Mouse (Mus musculus) urinary bladder, postnatal 36 days (tissue): ENCODE measurements at regions not wholly inside any gene's neighbourhood (a gene's known extent, or its start where the extent isn't known, plus 50 kb on each side); places are given as distances from the start of the nearest gene placed in this dataset.

Source experiments
- DNase-seq, 2 experiments: peaks; one replicate each; pipeline ENCODE4 v3.0.0; 2022; ENCODE audit warnings: low spot score in 2 of 2, mixed read lengths in 1 of 2

DNA sequence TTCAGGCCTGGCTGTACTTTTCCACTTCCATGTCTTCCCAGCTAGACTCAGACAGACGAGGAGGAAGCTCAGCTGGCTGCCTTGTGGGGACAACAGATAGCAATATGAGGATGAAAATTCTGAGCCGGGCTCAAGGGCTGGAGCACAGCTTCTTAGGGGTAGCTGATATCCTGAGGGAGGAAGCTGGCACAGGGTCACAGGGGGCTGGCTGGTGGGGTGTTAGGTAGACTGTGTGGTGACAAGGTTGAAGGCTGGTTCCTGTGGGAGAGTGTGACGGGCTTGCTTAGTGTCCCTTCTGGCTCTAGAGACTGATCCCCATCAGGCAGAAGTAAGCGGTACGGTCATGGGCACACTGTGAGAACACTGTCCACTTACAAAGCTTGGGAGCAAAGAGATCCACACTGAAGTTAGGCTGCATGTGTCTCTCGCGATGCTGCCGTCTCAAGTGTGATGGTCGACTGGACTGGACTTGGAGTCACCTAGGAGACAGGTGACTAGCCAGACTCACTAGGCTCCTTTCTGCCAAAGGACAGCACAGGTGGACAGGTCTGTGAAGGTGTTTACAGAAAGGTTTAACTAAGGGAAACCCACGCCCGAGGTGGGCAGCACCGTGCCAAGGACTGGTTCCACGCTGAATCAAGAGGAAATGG, 111.1 kb upstream of the S1pr3 start:
- DNase-seq, result no peak

DNA sequence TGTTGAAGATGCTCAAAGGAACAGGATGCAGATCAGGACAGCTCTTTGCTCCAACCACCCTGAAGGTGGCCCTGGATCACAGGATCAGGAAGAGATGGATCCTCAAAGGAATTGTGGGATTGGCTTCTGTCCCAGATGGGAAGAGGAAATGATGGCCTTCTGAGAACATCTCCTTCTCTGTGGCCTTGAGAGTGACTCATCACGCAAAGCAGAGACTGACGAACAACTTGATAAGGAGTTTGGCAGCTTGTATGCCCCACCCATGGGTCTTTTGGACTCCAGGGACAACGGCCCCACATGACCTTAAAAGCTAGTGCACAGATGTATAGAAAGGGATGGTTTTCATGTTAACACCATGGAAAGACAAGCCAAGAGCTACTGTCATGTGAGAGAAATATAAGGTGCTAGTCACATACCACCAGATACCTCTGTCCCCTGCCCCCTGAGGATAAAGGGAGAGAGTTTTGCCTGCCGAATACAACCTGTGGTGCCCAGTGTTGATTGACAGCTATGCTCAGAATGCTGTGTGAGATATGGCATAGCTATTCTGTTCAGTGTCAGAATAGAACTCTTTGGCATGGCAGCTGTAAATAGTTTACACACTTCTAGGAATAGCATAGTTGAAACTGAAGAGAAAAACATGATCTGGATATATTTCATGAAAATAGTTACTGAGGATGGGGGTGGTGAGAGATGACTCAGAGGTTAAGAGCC, 109.2 kb upstream of the S1pr3 start:
- DNase-seq, result no peak

DNA sequence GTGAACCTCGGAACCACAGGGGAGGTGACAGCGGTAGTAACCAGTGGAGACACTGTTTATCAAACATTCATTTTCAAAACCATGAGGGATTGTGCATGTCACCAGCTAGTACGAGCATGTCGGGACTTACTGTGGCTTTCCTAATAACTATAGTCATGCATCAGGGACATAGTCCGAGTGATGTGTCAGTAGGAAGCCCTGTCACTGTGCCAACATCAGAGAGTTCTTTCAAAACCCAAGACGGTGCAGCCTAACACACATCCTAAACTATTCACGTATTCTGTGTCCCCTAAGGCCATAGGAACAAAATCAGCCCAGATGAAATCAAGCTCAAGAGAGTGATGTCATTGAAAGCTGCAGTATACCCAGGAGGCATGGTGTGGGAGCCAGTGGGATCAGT, 107.0 kb upstream of the S1pr3 start:
- DNase-seq, result no peak

DNA sequence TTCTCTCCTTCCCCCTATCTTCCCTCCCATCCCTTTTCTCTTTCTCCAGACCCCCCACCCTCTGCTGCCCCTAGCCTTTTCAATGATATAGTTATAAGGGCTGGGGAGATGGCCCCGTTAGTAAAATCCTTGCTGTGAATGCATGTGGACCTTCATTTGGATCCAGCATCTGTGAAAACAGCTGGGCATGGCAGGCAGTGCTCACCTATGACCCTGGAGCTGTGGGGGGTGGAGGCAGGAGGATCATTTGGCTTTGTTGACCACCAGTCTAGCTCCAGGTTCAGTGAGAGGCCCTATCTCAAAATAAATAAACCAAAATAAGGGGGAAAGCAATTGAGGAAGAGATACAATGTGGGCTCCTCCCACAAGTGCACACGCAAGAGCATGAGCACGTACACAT, 105.3 kb upstream of the S1pr3 start:
- no peak for DNase-seq

DNA sequence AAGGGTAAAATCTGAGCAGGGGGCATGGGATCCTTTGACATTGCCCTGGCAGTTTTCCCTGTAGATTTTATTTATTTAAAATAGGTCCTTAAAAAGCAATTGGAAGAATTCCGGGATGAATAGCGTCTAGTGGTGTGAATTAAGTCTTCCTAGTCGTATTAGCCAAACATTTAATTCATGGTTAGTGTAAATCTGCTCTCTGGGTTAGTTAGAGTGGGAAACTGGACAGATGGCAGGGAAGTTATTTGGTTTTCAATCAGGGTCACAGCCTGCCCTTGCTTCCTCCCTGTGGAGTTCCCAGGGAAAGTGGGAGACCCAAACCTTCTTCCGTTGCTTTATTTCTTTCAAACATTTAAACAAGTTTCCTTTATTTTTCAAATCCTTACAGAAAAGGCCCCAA, 103.8 kb upstream of the S1pr3 start:
- DNase-seq, result no peak

DNA sequence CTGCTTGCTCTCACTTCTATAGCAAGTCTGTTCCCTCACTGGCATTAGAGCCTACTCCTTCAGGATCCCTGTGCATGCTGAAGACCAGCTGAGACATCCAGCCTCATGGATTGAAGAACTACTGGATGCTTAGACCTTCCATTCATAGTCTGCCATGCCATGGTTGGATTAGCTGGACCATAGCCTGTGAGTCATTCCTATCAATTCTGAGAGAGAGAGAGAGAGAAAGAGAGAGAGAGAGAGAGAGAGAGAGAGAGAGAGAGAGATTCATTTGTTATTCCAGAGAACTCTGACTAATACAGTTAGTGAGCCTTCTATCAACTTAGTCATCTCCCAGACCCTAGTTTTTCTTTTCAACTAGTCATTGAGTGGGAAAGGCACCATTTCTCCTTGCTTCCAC, 99.0 kb upstream of the S1pr3 start:
- DNase-seq, result no peak

DNA sequence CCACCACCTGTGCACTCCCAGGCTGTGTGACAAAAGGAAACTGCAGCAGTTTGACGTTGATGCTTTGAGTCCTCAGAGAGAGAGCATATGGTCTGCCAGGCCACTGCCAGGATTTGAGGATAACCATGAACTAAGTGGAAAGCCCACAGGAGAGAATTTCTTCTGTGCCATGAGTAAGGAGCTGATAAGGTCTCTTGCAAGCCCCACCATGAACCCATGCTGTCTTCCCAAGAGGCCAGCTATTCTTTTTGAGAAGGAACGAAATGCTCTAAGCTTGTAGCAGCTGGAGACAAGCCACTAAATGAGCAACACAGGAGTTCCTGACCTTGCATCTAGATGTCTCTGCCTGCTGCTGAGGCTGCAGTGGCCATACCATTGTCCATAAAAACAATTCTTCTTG, 98.4 kb upstream of the S1pr3 start:
- no peak for DNase-seq

DNA sequence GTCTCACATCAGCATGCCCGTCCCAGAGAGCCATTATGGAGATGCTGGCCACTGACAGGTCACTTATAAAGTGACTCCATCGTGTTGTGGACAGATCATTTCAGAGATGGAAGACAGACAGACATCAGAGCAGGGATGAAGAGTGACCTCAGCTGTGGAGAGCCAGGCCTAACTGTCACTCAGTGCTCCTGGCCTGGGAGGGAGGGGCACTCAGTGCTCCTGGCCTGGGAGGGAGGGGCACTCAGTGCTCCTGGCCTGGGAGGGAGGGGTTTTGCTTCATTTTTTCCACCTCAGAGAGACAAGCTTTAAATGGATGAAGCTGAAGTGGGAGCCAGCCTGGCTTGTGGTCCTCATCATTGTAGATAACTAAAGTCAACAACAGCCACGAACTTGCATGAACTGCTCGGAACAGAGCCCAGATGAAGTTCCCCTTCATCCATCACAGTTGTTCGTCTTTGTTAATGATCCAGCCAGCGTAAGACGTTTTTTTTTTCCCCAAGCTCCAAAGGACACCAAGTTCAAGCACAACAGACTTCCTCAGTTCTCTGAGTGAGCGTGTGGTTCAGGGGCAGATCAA, 96.7 kb upstream of the S1pr3 start:
- DNase-seq, result no peak

DNA sequence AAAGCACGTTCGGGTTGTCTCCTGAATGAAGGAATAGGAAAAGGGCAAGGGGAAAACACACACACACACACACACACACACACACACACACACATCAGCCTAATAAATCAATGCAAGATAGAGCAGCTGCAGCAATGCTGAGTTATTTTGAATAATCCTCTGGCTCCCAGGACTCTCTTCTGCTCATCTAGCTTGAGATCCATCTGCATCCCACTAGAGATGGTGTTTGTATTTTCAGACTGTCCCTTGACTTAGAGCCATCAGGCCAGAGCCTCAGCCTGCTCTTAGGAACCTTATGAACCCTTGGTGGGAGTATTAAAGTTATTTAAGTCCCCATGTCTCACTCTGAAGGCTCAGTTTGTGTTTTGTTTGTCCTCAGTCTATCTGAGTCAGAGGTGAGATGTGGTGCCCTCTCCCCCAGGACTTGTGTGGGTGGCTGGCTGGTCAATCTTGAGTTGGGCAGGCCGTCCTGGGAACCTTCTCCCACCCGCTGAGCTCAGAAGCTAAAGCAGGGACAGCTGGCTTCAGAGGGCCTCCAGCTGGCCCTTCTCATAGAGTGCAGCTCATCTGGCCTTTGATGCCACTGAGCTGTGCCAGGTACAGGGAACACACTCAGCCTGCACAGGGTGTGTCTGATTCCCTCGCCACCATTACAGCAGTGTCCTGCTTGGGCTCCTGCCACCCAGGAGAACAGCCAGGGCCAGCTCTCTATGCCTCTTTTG, 95.1 kb upstream of the S1pr3 start:
- DNase-seq, result peak in 1 of 2 experiments; percentile 39

DNA sequence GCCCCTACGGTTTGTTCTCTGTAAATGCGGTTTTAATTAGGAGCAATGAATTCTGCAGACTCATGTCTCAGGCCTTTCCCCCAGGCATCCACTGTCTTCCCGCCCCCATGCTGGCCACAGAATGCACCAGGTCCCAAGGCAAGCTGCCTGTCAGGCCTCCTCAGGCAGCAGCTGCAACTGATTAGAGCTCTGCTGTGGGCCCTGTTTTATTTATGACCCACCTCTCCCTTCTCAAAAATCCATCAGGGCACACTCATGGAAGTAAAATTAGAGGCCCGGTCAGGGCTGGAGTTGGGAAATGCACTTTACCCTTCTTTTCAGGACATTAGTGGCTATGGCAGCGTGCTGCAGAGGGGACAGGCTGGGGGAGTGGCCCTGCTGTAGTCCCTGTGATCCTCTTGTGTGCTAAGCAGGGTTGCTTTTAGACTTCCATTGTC, 93.9 kb upstream of the S1pr3 start:
- peak in 1 of 2 experiments; percentile 65 for DNase-seq

DNA sequence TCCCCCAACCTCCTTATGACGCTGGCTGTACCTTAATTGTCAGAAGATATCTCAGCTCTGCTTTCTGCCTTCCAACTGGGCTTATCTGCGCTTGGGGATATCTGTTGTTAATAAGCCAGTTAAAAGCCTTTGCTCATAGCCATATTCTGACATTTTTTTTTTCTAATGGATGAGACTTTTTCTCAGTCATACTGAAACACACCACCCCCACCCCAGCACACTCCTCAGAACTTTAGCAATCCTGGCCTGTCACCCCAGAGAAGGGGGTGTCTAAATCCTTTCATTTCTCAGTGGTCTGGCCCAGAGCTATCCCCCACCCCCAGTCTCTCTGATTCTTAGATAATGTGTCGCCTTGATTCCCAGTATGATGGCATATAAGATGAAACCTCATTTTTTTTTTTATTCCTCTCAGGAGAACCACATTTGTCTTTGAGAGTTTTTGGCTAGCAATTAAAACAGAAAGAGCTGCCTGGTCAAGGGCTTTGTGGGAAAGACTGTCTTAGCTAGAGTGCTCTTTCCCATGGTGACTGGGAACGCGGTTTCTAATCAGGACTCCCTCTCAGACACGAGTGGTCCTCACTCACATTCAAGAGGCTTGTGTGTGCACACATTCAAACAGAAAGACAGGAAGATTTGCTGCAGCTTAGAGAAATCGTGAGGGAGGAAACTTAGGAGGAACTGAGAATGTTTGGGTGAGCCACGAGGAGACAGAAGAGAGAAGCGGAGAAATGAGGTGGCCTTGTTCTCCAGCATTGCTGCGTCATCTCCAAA, 93.2 kb upstream of the S1pr3 start:
- DNase-seq, result no peak

DNA sequence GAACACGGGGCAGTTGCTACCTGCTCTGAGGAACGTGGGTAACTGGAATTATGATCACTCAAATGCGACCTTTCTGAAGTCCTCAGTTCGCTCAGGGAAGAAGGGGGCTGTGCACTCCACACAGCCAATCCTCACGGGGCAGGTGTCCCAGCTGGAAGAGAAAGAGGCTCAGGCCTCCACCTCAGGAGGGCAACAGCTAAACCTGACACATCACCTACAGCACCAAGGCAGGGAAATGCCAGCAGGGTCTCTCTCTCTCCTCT, 92.7 kb upstream of the S1pr3 start:
- no peak for DNase-seq

DNA sequence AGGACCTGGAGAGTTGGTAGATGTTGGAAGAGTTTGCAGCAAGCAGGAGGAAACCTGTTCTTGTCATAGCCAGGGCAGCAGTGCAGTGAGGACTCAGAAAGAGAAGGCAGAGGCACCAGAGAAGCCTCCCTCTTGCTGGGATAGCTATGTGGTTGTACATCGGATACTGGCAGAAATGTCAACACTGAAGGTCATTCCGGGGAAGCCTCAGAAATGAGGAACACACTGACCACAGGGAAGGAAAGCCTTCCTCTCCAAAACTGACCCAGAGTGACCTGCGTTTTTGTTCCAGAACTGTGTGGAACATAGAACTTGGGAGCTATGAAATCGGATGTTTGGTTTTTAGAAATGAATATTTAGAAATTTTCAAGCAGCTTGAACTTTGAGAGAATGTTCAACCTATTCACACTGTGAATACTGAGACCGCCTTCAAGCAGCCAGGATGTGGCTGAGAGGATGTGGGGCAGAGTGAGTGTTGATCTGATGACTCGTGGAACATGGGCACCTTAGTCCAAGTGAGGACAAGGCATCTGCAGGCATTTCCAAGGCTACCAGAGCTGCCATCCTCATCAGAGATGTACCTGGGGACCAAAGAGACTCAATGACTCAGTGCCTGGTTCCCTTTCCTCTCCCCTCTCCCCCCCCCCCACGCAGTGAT, 85.3 kb upstream of the S1pr3 start:
- no peak for DNase-seq

DNA sequence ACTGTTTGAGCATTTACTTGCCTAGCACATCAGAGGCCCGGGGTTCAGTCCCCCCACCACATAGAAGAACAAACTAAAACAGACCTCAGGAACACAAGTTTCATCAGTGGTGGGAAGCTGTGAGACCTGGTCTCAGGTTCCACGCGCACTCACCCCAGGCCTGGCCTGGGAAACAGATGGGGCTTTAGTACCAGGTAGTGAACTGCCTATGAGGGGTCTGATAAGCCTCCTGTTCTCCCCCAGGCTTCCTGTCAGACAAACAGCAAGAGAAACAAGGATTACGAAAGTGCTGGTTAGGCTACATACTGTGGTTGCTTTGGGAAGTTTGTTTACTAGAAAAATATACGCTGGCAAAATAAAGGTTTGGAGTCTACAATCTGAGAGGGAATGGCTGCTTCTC, 83.7 kb upstream of the S1pr3 start:
- DNase-seq, result no peak

DNA sequence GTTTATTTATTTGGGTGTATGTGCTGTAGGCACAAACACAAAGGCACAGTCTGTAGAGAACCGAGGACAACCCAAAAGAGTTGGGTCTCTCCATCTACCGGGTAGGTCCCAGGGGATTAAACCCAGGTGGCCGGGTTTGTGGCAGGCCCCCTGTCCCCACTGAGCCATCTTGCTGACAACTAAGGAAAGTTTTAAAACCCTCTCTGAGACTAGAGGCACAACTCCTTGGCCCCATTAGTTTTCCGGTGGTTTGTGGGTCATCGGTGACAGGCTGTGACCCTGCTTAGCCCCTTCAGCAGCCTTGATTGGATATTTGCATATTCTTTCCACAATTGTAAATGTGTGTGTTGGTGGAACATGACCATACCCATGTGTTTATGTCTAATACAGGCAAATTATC, 83.1 kb upstream of the S1pr3 start:
- no peak for DNase-seq

DNA sequence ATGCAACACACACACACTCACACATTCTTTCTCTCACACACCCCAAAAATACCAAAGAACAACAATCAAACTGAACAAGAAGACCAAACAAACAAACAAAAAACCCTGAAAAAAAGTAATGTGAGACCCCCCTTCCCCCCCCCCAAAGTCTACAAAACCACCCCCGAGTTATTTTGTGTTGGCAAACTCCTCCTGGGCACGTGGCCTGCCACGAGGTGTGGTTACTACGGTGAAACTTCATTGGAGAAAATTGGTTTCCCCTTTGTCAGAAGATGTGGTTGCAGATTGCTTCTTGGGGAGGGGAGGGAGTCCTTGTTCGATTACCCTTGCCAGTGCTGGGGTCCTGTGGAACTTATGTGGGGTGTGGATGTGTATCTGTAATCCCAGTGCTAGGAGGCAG, 82.3 kb upstream of the S1pr3 start:
- no peak for DNase-seq

DNA sequence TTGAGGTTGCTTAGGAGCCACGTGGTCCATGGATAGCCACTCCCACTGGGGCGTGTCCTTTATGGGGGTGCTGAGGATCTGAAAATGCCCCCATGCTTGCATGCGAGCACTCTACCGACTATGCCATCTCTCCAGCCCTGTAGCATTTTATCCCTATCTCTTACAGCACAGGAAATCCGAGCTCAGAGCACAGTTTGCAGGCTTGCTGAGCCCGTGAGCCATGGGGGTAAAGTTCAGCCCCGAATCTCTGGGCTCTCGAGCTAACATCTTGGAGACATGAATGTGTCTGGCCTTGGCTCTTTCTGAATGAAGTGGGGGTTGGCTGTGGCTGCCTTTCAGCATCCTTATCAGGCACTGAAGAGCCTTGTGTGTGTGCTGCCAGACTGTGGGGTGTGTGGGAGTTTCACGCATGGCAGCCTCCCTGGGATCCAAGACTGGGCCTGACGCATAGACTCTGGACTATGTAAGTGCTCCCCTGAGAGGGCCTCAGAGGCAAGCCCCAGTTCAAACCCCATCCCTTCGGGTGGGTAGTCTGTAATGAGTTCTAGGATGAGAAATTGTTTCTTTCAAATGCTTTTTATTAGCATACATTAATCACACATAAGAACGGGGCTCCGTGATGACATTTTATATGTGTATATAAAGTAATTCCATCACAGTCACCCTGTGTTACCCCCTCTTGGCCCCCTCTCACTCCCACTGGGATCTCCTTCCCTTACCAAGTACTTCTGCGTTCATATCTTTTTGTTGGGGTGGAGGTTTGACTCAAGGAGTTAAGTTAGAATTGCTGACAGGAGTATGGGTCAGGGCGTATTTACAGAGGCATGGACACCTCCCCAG, 80.1 kb upstream of the S1pr3 start:
- peak in 1 of 2 experiments; percentile 54 for DNase-seq

DNA sequence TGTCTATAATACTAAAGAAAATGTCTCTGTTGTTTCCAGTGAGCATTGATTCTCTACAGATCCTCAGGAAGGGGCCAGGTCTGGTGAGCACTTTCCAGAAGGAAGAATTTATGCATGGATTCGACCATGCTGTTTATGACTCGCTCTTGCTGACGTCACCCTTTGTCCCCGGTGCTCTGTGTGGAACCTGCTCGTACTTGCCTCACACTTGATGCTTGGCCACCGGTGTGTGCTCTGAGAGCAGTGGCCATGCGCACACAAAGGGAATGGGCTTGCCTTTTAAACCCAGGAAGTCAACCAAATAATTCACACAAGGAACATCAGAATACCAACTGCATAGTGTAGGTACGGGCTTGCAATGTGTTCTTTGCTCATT, 79.5 kb upstream of the S1pr3 start:
- DNase-seq, result no peak

DNA sequence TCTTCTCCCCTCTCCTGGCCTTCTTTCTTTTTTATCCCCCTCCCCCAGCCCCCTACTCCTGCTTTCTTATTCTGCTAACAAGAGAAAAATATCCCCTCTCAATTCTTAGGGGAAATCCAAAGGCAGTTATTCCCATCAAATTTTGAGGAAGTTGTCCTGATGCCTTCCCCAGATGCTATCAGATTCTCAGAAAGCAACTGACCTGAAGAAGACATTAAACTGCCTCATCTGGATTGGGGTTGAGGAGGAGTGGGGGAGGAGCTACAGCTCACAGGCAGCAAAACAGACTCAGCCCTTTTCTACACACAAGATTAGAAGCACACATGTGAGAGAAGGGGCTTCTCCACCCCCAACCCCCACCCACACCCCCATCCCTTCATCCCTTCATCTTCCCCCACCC, 78.7 kb upstream of the S1pr3 start:
- no peak for DNase-seq

DNA sequence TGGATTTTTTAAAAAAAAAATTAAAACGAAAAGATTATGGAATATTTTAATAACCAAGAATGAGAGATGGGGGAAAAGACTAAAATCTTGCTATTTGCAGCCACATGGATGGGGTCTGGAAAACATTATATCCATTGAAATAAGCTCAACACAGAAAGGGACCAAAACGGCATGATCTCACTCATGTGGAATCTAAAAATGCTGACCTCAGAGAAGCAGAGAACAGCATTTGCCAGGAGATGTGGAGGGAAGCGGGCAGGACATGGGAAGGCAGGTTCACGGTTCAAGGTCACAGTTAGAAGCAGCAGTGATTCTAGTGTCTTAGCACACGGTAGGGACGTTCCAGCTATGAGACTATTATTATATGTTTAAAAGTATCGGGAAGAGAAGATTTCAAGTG, 76.2 kb upstream of the S1pr3 start:
- no peak for DNase-seq

DNA sequence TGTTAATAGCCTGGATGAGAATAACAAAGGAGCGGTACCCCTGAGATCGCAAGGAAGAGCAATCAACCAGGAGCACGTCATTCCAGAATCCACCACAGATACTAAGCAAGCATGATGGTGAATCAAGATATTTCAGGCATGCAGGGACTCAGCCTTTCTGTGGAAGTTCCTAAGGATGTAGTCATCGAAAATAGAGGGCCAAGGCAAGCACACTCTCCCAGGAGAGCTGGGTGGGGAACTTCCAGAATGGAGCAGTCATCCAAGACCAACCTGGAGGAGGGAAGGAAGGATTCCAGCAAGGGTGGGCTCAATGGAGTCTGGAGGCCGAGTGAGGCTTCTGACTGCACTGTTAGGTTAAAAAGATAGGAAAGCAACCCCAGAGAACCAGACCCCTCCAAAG, 75.0 kb upstream of the S1pr3 start:
- no peak for DNase-seq
